Mouse (Mus musculus) stomach, postnatal 0 days (tissue): Measurements from ENCODE around the gene Masp1. TPM values are rescaled to one million over a fixed set of nuclear protein-coding genes. Genes with fewer than 3 reads are reported as not detected.

Source experiments
- ATAC-seq: fragments of 200-750 bp; cut with Nextera tagmentation; 2 replicates; pipeline ENCODE4 v1.8.0; 2017; ENCODE audit not compliant: low FRiP score, low TSS enrichment
- DNase-seq: peaks from one replicate; pipeline ENCODE4 v3.0.0-alpha.2; 2016; ENCODE audit warnings: low spot score
- H3K27ac ChIP-seq: fragments of 300-500 bp; sonication (generic); replicated peaks from 2 replicates; pipeline ENCODE4 v1.5.1; 2014; ENCODE audit warnings: mild to moderate bottlenecking, control low read depth
- H3K27me3 ChIP-seq: fragments of 300-500 bp; sonication (generic); 2 replicates; pipeline ENCODE4 v1.6.1; 2014; ENCODE audit warnings: low read length; ENCODE audit not compliant: control insufficient read depth, insufficient read depth
- H3K36me3 ChIP-seq: fragments of 300-500 bp; sonication (generic); 2 replicates; pipeline ENCODE4 v1.6.1; 2014; ENCODE audit warnings: low read length, mixed read lengths; ENCODE audit not compliant: control insufficient read depth, insufficient read depth
- H3K4me1 ChIP-seq: fragments of 300-500 bp; sonication (generic); replicated peaks from 2 replicates; pipeline ENCODE4 v1.6.1; 2014; ENCODE audit warnings: antibody characterized with exemption; ENCODE audit not compliant: control insufficient read depth, insufficient read depth
- H3K4me2 ChIP-seq: fragments of 300-500 bp; sonication (generic); replicated peaks from 2 replicates; pipeline ENCODE4 v1.6.1; 2014; ENCODE audit warnings: low read depth, mild to moderate bottlenecking, control low read depth, moderate library complexity
- H3K4me3 ChIP-seq: fragments of 300-500 bp; sonication (generic); 2 replicates; pipeline ENCODE4 v1.5.1; 2014; ENCODE audit warnings: low read depth, low read length, control low read depth
- H3K9ac ChIP-seq: fragments of 300-500 bp; sonication (generic); 2 replicates; pipeline ENCODE4 v1.6.1; 2014; ENCODE audit warnings: mild to moderate bottlenecking, low read length, control low read depth, mixed read lengths
- H3K9me3 ChIP-seq: fragments of 300-500 bp; sonication (generic); 2 replicates; pipeline ENCODE4 v1.6.1; 2016; ENCODE audit warnings: low read length; ENCODE audit not compliant: control insufficient read depth
- CTCF ChIP-seq: IDR thresholded peaks from 2 replicates; pipeline ENCODE4 v1.5.1; 2016; ENCODE audit warnings: antibody characterized with exemption, low read depth, mild to moderate bottlenecking, moderate library complexity
- EP300 ChIP-seq: optimal IDR thresholded peaks from 2 replicates; pipeline ENCODE3; 2016; ENCODE audit warnings: antibody characterized with exemption
- WGBS: fragments of 180-500 bp; shearing (Covaris S2); extraction: QIAGEN DNeasy Blood & Tissue Kit; methylation state at CpG from one replicate; pipeline ENCODE4 v1.1.7; 2014; 5-methylcytosine and 5-hydroxymethylcytosine counted together
- polyA plus RNA-seq: library from polyadenylated mRNA; unstranded; fragments of >200 nt; fragmentation: Nextera tagmentation; extraction: Ambion mirVana; gene quantifications from 2 replicates; pipeline ENCODE4 v1.2.1, GENCODE M21; 2015

Masp1 gene
- polyA plus RNA-seq, 1 experiment from 2014 or later, result 0.68 TPM

DNA sequence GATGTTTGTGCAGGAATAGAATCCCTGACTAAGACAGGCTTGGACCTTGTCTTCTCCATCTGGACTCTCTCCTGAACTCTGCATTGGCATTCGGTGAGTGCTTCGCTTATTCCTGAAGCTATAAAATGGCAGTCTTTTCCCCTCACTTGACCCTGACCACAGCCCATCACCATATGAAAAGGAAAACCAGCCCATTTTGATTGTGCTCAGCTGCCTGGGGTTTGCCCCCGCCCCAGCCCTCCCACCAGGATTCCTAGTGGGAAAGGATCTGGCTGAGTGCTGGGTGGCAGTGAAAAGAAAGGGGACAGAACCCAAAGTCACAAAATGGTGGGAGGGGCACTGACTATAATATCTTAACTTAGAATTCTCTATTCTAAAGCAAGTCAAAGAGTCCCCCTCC, 38.4 kb downstream of the Masp1 start:
- H3K4me2 ChIP-seq, result no peak overlapping the region
- H3K36me3 ChIP-seq, result no peaks in the 10 kb centered on the region
- DNase-seq, result no peak
- H3K27me3 ChIP-seq, result no peaks in the 10 kb centered on the region
- no peak for TF ChIP-seq EP300
- no peak for TF ChIP-seq CTCF
- H3K4me3 ChIP-seq, result no peak overlapping the region
- H3K4me1 ChIP-seq, result no peaks in the 10 kb centered on the region
- H3K9ac ChIP-seq, result no peak overlapping the region
- WGBS, result 91% methylated on average over 3 of the region's 3 CpGs
- no peak for ATAC-seq
- H3K27ac ChIP-seq, result no peak overlapping the region
- H3K9me3 ChIP-seq, result no peaks in the 10 kb centered on the region

DNA sequence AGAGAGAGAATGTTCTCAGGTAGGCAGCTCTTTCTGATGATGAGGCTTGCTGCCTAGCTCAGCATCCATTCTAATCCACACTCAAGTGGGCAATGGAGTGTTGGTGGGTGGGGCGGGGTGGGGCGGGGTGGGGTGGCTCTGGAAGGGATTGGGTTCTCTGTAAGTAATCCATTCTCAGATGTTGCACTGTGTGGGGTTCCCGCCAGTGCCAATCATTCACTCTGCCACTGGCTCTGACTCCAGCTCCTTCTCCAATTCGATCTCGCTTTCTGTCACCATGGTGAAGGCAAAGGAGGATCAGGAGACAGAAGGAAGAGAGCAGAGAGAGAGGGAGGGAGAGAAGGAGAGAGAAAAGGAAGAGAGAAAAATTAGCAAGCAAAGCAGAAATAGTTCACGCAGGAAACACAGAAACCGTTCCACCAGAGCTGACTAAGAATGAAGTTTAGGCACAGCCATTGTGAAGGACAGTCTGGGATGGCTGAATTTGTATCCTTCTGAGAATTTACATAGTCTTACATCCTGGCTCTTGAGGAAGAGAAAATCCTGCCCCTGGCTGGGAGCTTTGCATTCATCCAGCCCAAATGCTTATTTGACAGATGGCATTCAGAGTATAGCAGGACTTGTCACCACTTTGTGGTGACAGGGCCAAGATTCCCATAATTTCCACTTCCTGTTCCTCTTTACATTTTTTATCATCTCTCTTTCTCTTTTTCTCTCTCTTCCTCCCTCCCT, 40.6 kb downstream of the Masp1 start:
- no peak overlapping the region for H3K4me2 ChIP-seq
- no peak for TF ChIP-seq CTCF
- no peak for TF ChIP-seq EP300
- 71% methylated on average over 7 of the region's 7 CpGs for WGBS
- no peak for ATAC-seq
- DNase-seq, result no peak
- H3K36me3 ChIP-seq, result no peaks in the 10 kb centered on the region
- no peaks in the 10 kb centered on the region for H3K4me1 ChIP-seq
- H3K9me3 ChIP-seq, result no peaks in the 10 kb centered on the region
- H3K9ac ChIP-seq, result no peak overlapping the region
- H3K27me3 ChIP-seq, result no peaks in the 10 kb centered on the region
- no peak overlapping the region for H3K4me3 ChIP-seq
- no peak overlapping the region for H3K27ac ChIP-seq

DNA sequence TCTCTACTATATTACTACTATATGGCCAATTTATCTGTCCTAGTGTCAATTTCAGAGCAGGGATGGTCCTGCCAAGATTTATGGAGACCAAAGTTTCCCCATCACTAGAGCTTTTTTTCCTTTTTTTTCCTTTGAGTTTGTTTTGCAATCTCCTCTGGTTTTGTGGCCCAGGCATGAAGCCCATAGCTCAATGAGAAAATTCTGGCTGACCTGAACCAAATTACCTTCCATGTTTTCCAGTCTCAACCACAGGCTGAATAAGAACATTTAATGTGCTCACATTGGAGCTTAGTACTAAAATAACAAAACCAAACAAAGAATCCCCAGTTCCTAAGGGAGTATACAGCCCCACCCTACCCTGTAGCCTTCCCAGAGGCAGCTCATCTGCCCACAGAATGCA, 44.0 kb downstream of the Masp1 start:
- H3K36me3 ChIP-seq, result no peaks in the 10 kb centered on the region
- H3K27me3 ChIP-seq, result no peaks in the 10 kb centered on the region
- no peak overlapping the region for H3K4me3 ChIP-seq
- no peaks in the 10 kb centered on the region for H3K9me3 ChIP-seq
- H3K4me1 ChIP-seq, result no peaks in the 10 kb centered on the region
- DNase-seq (no peak), ATAC-seq (no peak)
- TF ChIP-seq CTCF, result no peak
- TF ChIP-seq EP300, result no peak
- H3K27ac ChIP-seq, result no peak overlapping the region
- H3K9ac ChIP-seq, result no peak overlapping the region
- no peak overlapping the region for H3K4me2 ChIP-seq

DNA sequence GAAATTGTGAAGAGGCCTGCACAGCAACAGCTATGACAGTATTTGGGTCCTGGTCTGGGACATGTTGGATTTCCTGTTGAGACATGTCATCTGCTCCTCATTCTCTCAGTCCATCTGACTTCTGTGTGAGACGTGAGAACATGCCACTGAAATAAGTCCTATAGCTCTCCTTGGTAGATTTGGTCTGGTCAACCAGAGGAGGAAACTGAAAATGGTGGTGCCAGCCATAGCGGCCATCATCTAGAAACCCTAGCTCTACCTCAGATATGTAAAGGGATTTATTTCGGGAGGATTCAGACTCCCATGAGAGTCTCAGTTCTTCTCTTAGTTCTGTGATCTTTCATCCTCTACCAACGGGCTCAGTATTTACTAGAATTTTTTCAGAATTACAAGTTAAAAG, 45.0 kb downstream of the Masp1 start:
- Histone ChIP-seq H3K36me3 (no peaks in the 10 kb centered on the region), H3K27ac (no peak overlapping the region), H3K4me2 (no peak overlapping the region), H3K9me3 (no peaks in the 10 kb centered on the region), H3K9ac (no peak overlapping the region), H3K4me3 (no peak overlapping the region), H3K4me1 (no peaks in the 10 kb centered on the region), H3K27me3 (no peaks in the 10 kb centered on the region)
- 92% methylated on average over 4 of the region's 4 CpGs for WGBS
- ATAC-seq (no peak), DNase-seq (no peak)
- TF ChIP-seq EP300, result no peak
- no peak for TF ChIP-seq CTCF

DNA sequence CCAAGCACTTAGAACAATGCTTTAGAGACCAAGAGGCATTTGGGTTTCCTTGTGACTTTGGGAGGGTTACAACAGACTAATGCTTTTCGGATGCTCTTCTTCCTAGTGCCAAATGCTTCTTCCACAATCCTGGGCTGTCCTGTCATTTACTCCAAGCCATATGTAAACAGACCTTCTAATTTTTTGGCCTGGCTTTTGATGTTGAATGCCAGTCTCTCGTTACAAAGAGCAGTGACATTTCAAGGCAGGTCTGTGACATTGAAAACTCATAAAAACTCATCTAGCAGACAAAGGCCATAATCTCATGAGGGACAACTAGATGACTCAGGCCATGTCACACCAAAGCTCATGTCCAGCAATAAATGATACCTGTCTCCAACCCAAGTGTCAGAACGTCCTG, 48.6 kb downstream of the Masp1 start:
- Histone ChIP-seq H3K27me3 (no peaks in the 10 kb centered on the region), H3K4me1 (no peaks in the 10 kb centered on the region), H3K27ac (no peak overlapping the region), H3K4me2 (no peak overlapping the region), H3K36me3 (no peaks in the 10 kb centered on the region), H3K9me3 (no peaks in the 10 kb centered on the region), H3K9ac (no peak overlapping the region), H3K4me3 (no peak overlapping the region)
- DNase-seq (no peak), ATAC-seq (no peak)
- TF ChIP-seq CTCF, result no peak
- TF ChIP-seq EP300, result no peak
- 53% methylated on average over 3 of the region's 3 CpGs for WGBS

DNA sequence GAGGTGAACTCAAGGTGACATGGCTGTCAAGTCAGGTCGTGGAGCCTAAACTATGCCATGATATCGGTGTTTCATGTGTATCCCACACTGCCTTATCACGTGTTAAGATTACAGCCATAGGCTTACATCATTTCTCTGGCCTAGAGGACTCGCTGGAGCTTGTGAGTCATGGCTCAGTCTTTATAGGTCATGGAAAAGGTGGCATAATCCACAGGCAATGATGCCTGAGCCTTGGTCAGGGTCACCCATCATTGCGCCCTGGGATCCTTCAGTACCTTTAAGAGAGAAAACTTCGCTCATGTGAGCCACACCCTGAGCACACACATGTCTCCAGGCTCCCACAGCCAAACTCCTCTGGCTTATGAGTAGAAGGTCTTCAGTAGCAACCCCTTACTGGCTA, 49.1 kb downstream of the Masp1 start:
- Histone ChIP-seq H3K4me1 (no peaks in the 10 kb centered on the region), H3K27me3 (no peaks in the 10 kb centered on the region)
- WGBS, result 84% methylated on average over 6 of the region's 6 CpGs

More for the DNA sequence above, 49.1 kb downstream of the Masp1 start:
- TF ChIP-seq EP300 (no peak), CTCF (no peak)
- Histone ChIP-seq H3K36me3 (no peaks in the 10 kb centered on the region), H3K9ac (no peak overlapping the region), H3K4me2 (no peak overlapping the region), H3K4me3 (no peak overlapping the region), H3K27ac (no peak overlapping the region), H3K9me3 (no peaks in the 10 kb centered on the region)
- no peak for DNase-seq
- no peak for ATAC-seq
